Mouse (Mus musculus) embryonic fibroblast, embryonic 13.5 days (primary cell): ENCODE measurements around the gene Wnt1.

Experiments
- CTCF ChIP-seq: IDR thresholded peaks from 2 replicates; pipeline ENCODE4 v1.5.1; 2011; ENCODE audit warnings: mild to moderate bottlenecking, control low read depth, low read length, moderate library complexity, borderline replicate concordance; ENCODE audit not compliant: insufficient read depth
- POLR2A ChIP-seq: IDR thresholded peaks from 2 replicates; pipeline ENCODE4 v1.6.1; 2011; ENCODE audit warnings: low read depth, mild to moderate bottlenecking, control low read depth, low read length, moderate library complexity

DNA sequence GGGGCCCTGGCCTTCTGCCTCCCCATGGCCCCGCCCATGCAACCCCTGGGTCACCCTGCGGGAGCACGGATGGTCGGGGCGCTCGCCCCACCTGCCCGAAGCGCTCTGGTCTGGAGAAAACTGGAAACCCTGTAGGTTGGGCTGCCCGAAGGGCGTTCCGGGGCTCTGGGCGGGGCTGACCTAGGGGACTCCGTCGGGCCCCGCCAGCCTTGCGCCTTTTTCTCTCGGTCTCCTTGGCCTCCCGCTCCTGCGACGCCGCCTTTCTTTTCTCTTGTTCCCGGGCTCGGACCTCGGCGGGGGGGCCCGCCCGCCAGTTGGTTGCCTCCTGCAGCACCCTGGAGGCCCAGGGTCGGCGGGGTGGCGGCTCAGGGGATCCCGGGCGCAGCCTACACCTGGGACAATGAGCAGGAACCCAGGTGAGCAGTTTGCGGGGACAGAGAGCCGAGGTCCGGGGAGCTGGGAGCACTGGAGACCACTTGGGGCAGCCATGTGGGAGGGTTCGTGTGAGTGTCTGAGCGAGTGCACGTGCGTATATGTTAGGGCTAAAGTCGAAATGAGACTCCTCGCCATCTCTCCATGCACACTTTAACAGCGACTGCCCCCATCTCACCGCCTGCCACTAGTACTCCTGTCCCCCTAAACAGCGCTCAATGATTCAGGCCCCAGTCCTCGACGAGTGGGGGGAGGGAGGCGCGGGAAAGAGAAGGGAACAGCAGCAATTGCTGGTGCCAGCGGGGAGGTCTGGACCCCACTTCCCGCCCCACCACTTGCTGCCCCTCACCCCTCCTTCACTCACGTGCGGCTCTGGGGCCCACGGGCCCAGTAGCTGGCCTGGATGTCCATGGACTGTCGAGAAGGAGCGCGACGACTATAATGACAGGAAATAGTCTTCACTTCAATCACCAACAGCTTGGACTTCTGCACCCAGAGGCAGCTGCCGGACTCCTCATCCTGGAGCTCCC, 17.4 kb downstream of the Wnt1 start:
- TF ChIP-seq CTCF (no peak), POLR2A (no peak)
